Mouse (Mus musculus): Measurements from ENCODE around the gene Sh3pxd2b. TPM values are rescaled to one million over a fixed set of nuclear protein-coding genes. Genes with fewer than 3 reads are reported as not detected.

The Sh3pxd2b gene
- polyA plus RNA-seq, 1 experiment from 2014 or later = 23.4 TPM

GRCm38 (mm10) chr11:32363610-32364220 is 16.1 kb downstream of the Sh3pxd2b start:
- Histone ChIP-seq H3K4me2 (ENCODE audit: low read depth, low read length) (no peak overlapping the region), H3K9me3 (ENCODE audit: control insufficient read depth, low read length) (no peaks in the 10 kb centered on the region), H3K36me3 (ENCODE audit: control insufficient read depth, insufficient read depth, low read length) (no peaks in the 10 kb centered on the region; the same call in 1 of the 2 replicates), H3K27ac (ENCODE audit: low read length) (peak overlapping the region; percentile 50), H3K4me1 (replicated peaks; ENCODE audit: control insufficient read depth, insufficient read depth, low read length) (peaks cover 40% of the 10 kb centered on the region), H3K27me3 (ENCODE audit: control insufficient read depth, insufficient read depth, low read depth, low read length) (no peaks in the 10 kb centered on the region), H3K4me3 (ENCODE audit: low read length) (no peak overlapping the region), H3K9ac (ENCODE audit: low read length) (no peak overlapping the region)
- WGBS = 24% methylated on average over 3 of the region's 3 CpGs
- peak; percentile 59 for ATAC-seq (ENCODE audit: low read depth)

GRCm38 (mm10) chr11:32364375-32364774 is 16.8 kb downstream of the Sh3pxd2b start:
- Histone ChIP-seq H3K9ac (ENCODE audit: low read length) (no peak overlapping the region), H3K27me3 (ENCODE audit: control insufficient read depth, insufficient read depth, low read depth, low read length) (no peaks in the 10 kb centered on the region), H3K9me3 (ENCODE audit: control insufficient read depth, low read length) (no peaks in the 10 kb centered on the region), H3K4me2 (ENCODE audit: low read depth, low read length) (no peak overlapping the region), H3K27ac (ENCODE audit: low read length) (peak overlapping the region; percentile 50), H3K36me3 (ENCODE audit: control insufficient read depth, insufficient read depth, low read length) (no peaks in the 10 kb centered on the region; the same call in 1 of the 2 replicates), H3K4me3 (ENCODE audit: low read length) (no peak overlapping the region), H3K4me1 (replicated peaks; ENCODE audit: control insufficient read depth, insufficient read depth, low read length) (peaks cover 40% of the 10 kb centered on the region)
- WGBS = 52% methylated on average over 7 of the region's 7 CpGs
- ATAC-seq (ENCODE audit: low read depth) = peak; percentile 69

GRCm38 (mm10) chr11:32365498-32365897 is 17.9 kb downstream of the Sh3pxd2b start:
- H3K4me1 ChIP-seq (replicated peaks; ENCODE audit: control insufficient read depth, insufficient read depth, low read length) = peaks cover 36% of the 10 kb centered on the region
- no peak overlapping the region for H3K9ac ChIP-seq (ENCODE audit: low read length)
- H3K4me2 ChIP-seq (ENCODE audit: low read depth, low read length) = no peak overlapping the region
- H3K27me3 ChIP-seq (ENCODE audit: control insufficient read depth, insufficient read depth, low read depth, low read length) = no peaks in the 10 kb centered on the region
- 73% methylated on average over 4 of the region's 4 CpGs for WGBS
- no peak overlapping the region for H3K4me3 ChIP-seq (ENCODE audit: low read length)
- H3K27ac ChIP-seq (ENCODE audit: low read length) = no peak overlapping the region
- ATAC-seq (ENCODE audit: low read depth) = no peak
- H3K9me3 ChIP-seq (ENCODE audit: control insufficient read depth, low read length) = no peaks in the 10 kb centered on the region
- H3K36me3 ChIP-seq (ENCODE audit: control insufficient read depth, insufficient read depth, low read length) = no peaks in the 10 kb centered on the region; the same call in 1 of the 2 replicates

- no peaks in the 10 kb centered on the region for H3K9me3 ChIP-seq (ENCODE audit: control insufficient read depth, low read length)
- H3K27ac ChIP-seq (ENCODE audit: low read length) = peak overlapping the region; percentile 70
- H3K36me3 ChIP-seq (ENCODE audit: control insufficient read depth, insufficient read depth, low read length) = peaks cover 5% of the 10 kb centered on the region; the same call in 1 of the 2 replicates
- no peak overlapping the region for H3K9ac ChIP-seq (ENCODE audit: low read length)
- no peak for ATAC-seq (ENCODE audit: low read depth)
- H3K27me3 ChIP-seq (ENCODE audit: control insufficient read depth, insufficient read depth, low read depth, low read length) = no peaks in the 10 kb centered on the region
- H3K4me3 ChIP-seq (ENCODE audit: low read length) = no peak overlapping the region
- H3K4me1 ChIP-seq (replicated peaks; ENCODE audit: control insufficient read depth, insufficient read depth, low read length) = peaks cover 36% of the 10 kb centered on the region
- WGBS = 52% methylated on average over 2 of the region's 2 CpGs
- H3K4me2 ChIP-seq (ENCODE audit: low read depth, low read length) = no peak overlapping the region
Measured at GRCm38 (mm10) chr11:32367056-32367455, 19.4 kb downstream of the Sh3pxd2b start.

GRCm38 (mm10) chr11:32368986-32369385 is 21.4 kb downstream of the Sh3pxd2b start:
- Histone ChIP-seq H3K4me3 (ENCODE audit: low read length) (no peak overlapping the region), H3K27ac (ENCODE audit: low read length) (no peak overlapping the region), H3K9ac (ENCODE audit: low read length) (no peak overlapping the region), H3K9me3 (ENCODE audit: control insufficient read depth, low read length) (no peaks in the 10 kb centered on the region), H3K36me3 (ENCODE audit: control insufficient read depth, insufficient read depth, low read length) (peaks cover 10% of the 10 kb centered on the region), H3K4me2 (ENCODE audit: low read depth, low read length) (no peak overlapping the region), H3K27me3 (ENCODE audit: control insufficient read depth, insufficient read depth, low read depth, low read length) (no peaks in the 10 kb centered on the region), H3K4me1 (replicated peaks; ENCODE audit: control insufficient read depth, insufficient read depth, low read length) (peaks cover 25% of the 10 kb centered on the region)
- no peak for ATAC-seq (ENCODE audit: low read depth)
- 84% methylated on average over 3 of the region's 3 CpGs for WGBS

GRCm38 (mm10) chr11:32370881-32371280 is 23.3 kb downstream of the Sh3pxd2b start:
- no peak overlapping the region for H3K4me3 ChIP-seq (ENCODE audit: low read length)

GRCm38 (mm10) chr11:32373266-32374026 is 25.8 kb downstream of the Sh3pxd2b start:
- Histone ChIP-seq H3K9me3 (ENCODE audit: control insufficient read depth, low read length) (no peaks in the 10 kb centered on the region), H3K27ac (ENCODE audit: low read length) (no peak overlapping the region), H3K4me3 (ENCODE audit: low read length) (no peak overlapping the region), H3K27me3 (ENCODE audit: control insufficient read depth, insufficient read depth, low read depth, low read length) (no peaks in the 10 kb centered on the region), H3K36me3 (ENCODE audit: control insufficient read depth, insufficient read depth, low read length) (peaks cover 23% of the 10 kb centered on the region), H3K9ac (ENCODE audit: low read length) (no peak overlapping the region), H3K4me1 (replicated peaks; ENCODE audit: control insufficient read depth, insufficient read depth, low read length) (no peaks in the 10 kb centered on the region; the same call in 1 of the 2 replicates), H3K4me2 (ENCODE audit: low read depth, low read length) (no peak overlapping the region)
- 70% methylated on average over 13 of the region's 13 CpGs for WGBS
- no peak for ATAC-seq (ENCODE audit: low read depth)

More at GRCm38 (mm10) chr11:32370881-32371280, 23.3 kb downstream of the Sh3pxd2b start:
- no peak overlapping the region for H3K4me2 ChIP-seq (ENCODE audit: low read depth, low read length)
- H3K9ac ChIP-seq (ENCODE audit: low read length) = no peak overlapping the region
- peaks cover 10% of the 10 kb centered on the region for H3K36me3 ChIP-seq (ENCODE audit: control insufficient read depth, insufficient read depth, low read length)
- WGBS = 55% methylated on average over 1 of the region's 1 CpGs
- no peak overlapping the region for H3K27ac ChIP-seq (ENCODE audit: low read length)
- H3K4me1 ChIP-seq (replicated peaks; ENCODE audit: control insufficient read depth, insufficient read depth, low read length) = peaks cover 8% of the 10 kb centered on the region
- no peak for ATAC-seq (ENCODE audit: low read depth)
- no peaks in the 10 kb centered on the region for H3K9me3 ChIP-seq (ENCODE audit: control insufficient read depth, low read length)
- H3K27me3 ChIP-seq (ENCODE audit: control insufficient read depth, insufficient read depth, low read depth, low read length) = no peaks in the 10 kb centered on the region

- peaks cover 23% of the 10 kb centered on the region for H3K36me3 ChIP-seq (ENCODE audit: control insufficient read depth, insufficient read depth, low read length)
- no peak for ATAC-seq (ENCODE audit: low read depth)
- no peak overlapping the region for H3K27ac ChIP-seq (ENCODE audit: low read length)
- no peak overlapping the region for H3K9ac ChIP-seq (ENCODE audit: low read length)
- H3K4me1 ChIP-seq (replicated peaks; ENCODE audit: control insufficient read depth, insufficient read depth, low read length) = no peaks in the 10 kb centered on the region
- no peak overlapping the region for H3K4me2 ChIP-seq (ENCODE audit: low read depth, low read length)
- no peaks in the 10 kb centered on the region for H3K27me3 ChIP-seq (ENCODE audit: control insufficient read depth, insufficient read depth, low read depth, low read length)
- no peaks in the 10 kb centered on the region for H3K9me3 ChIP-seq (ENCODE audit: control insufficient read depth, low read length)
- H3K4me3 ChIP-seq (ENCODE audit: low read length) = no peak overlapping the region
- WGBS = 78% methylated on average over 9 of the region's 9 CpGs
Measured at GRCm38 (mm10) chr11:32374027-32374589, 26.5 kb downstream of the Sh3pxd2b start.

GRCm38 (mm10) chr11:32375104-32375535 is 27.5 kb downstream of the Sh3pxd2b start:
- H3K4me2 ChIP-seq (ENCODE audit: low read depth, low read length) = no peak overlapping the region
- no peaks in the 10 kb centered on the region for H3K9me3 ChIP-seq (ENCODE audit: control insufficient read depth, low read length)
- H3K27ac ChIP-seq (ENCODE audit: low read length) = no peak overlapping the region; the same call in 1 of the 2 replicates
- peak; percentile 73 for ATAC-seq (ENCODE audit: low read depth)
- H3K4me3 ChIP-seq (ENCODE audit: low read length) = no peak overlapping the region
- WGBS = 70% methylated on average over 4 of the region's 4 CpGs
- peaks cover 23% of the 10 kb centered on the region for H3K36me3 ChIP-seq (ENCODE audit: control insufficient read depth, insufficient read depth, low read length)
- no peaks in the 10 kb centered on the region for H3K27me3 ChIP-seq (ENCODE audit: control insufficient read depth, insufficient read depth, low read depth, low read length)
- no peaks in the 10 kb centered on the region for H3K4me1 ChIP-seq (replicated peaks; ENCODE audit: control insufficient read depth, insufficient read depth, low read length)
- no peak overlapping the region for H3K9ac ChIP-seq (ENCODE audit: low read length)

Measured in lung, embryonic 16.5 days (tissue).